Mouse (Mus musculus) kidney, embryonic 14.5 days (tissue): ENCODE results near the gene Tmem253. TPM values are rescaled to one million over a fixed set of nuclear protein-coding genes. Genes with fewer than 3 reads are reported as not detected.

Experiments
- ATAC-seq: fragments of 200-750 bp; cut with Nextera tagmentation; 2 replicates; pipeline ENCODE4 v1.8.0; 2017; ENCODE audit warnings: moderate number of reproducible peaks, mild to moderate bottlenecking, moderate TSS enrichment, moderate library complexity; ENCODE audit not compliant: low FRiP score, low TSS enrichment
- H3K27ac ChIP-seq: fragments of 300-500 bp; sonication (generic); 2 replicates; pipeline ENCODE4 v1.5.1; 2014; ENCODE audit warnings: low read depth, mild to moderate bottlenecking, low read length, moderate library complexity, mixed read lengths
- H3K27me3 ChIP-seq: fragments of 300-500 bp; sonication (generic); 2 replicates; pipeline ENCODE4 v1.6.1; 2014; ENCODE audit warnings: mild to moderate bottlenecking, low read length; ENCODE audit not compliant: control insufficient read depth, insufficient read depth
- H3K36me3 ChIP-seq: fragments of 300-500 bp; sonication (generic); 2 replicates; pipeline ENCODE4 v1.6.1; 2014; ENCODE audit warnings: low read length, mixed read lengths; ENCODE audit not compliant: control insufficient read depth, insufficient read depth
- H3K4me1 ChIP-seq: fragments of 300-500 bp; sonication (generic); 2 replicates; pipeline ENCODE4 v1.6.1; 2014; ENCODE audit warnings: low read length, mixed read lengths; ENCODE audit not compliant: control insufficient read depth, insufficient read depth
- H3K4me2 ChIP-seq: fragments of 300-500 bp; sonication (generic); replicated peaks from 2 replicates; pipeline ENCODE4 v1.6.1; 2014; ENCODE audit warnings: low read depth, mild to moderate bottlenecking, low read length
- H3K4me3 ChIP-seq: fragments of 300-500 bp; sonication (generic); 2 replicates; pipeline ENCODE4 v1.5.1; 2014; ENCODE audit warnings: mild to moderate bottlenecking, low read length
- H3K9ac ChIP-seq: fragments of 300-500 bp; sonication (generic); 2 replicates; pipeline ENCODE4 v1.6.1; 2014; ENCODE audit warnings: low read depth, mild to moderate bottlenecking, low read length, moderate library complexity
- H3K9me3 ChIP-seq: fragments of 300-500 bp; sonication (generic); 2 replicates; pipeline ENCODE4 v1.6.1; 2016; ENCODE audit warnings: low read length; ENCODE audit not compliant: control insufficient read depth
- WGBS: fragments of 180-500 bp; shearing (Covaris S2); extraction: QIAGEN DNeasy Blood & Tissue Kit; methylation state at CpG from one replicate; pipeline ENCODE4 v1.1.7; 2014; 5-methylcytosine and 5-hydroxymethylcytosine counted together
- polyA plus RNA-seq: library from polyadenylated mRNA; unstranded; fragments of >200 nt; fragmentation: Nextera tagmentation; extraction: Ambion mirVana; gene quantifications from 2 replicates; pipeline ENCODE4 v1.2.1, GENCODE M21; 2014

Tmem253 gene
- polyA plus RNA-seq, 1 experiment from 2014 or later: 0.57 TPM

GRCm38 (mm10) chr14:51987177-51987576 is 28.3 kb upstream of the Tmem253 start:
- Histone ChIP-seq H3K9ac (0 out of 2 replicates have a peak overlapping the region, but pooled peaks have one; percentile 82), H3K4me1 (peaks cover 25% of the 10 kb centered on the region), H3K27ac (no peak overlapping the region), H3K36me3 (peaks cover 48% of the 10 kb centered on the region), H3K4me2 (no peak overlapping the region), H3K27me3 (no peaks in the 10 kb centered on the region), H3K9me3 (no peaks in the 10 kb centered on the region), H3K4me3 (no peak overlapping the region)
- WGBS: 88% methylated on average over 6 of the region's 6 CpGs
- ATAC-seq: no peak

GRCm38 (mm10) chr14:51988731-51989130 is 26.7 kb upstream of the Tmem253 start:
- no peak overlapping the region for H3K4me2 ChIP-seq
- peaks cover 57% of the 10 kb centered on the region for H3K36me3 ChIP-seq
- H3K4me3 ChIP-seq: no peak overlapping the region
- ATAC-seq: no peak
- no peak overlapping the region for H3K27ac ChIP-seq
- peaks cover 25% of the 10 kb centered on the region for H3K4me1 ChIP-seq
- no peak overlapping the region for H3K9ac ChIP-seq
- H3K27me3 ChIP-seq: no peaks in the 10 kb centered on the region
- H3K9me3 ChIP-seq: no peaks in the 10 kb centered on the region
- 57% methylated on average over 12 of the region's 12 CpGs for WGBS

- Histone ChIP-seq H3K36me3 (peaks cover 64% of the 10 kb centered on the region), H3K9ac (peak overlapping the region; percentile 18; the same call in 1 of the 2 replicates), H3K27me3 (no peaks in the 10 kb centered on the region), H3K27ac (no peak overlapping the region), H3K4me1 (peaks cover 19% of the 10 kb centered on the region), H3K4me2 (no peak overlapping the region), H3K4me3 (no peak overlapping the region), H3K9me3 (no peaks in the 10 kb centered on the region)
- WGBS: 66% methylated on average over 12 of the region's 12 CpGs
- no peak for ATAC-seq
Observed at GRCm38 (mm10) chr14:51989461-51989970, 25.9 kb upstream of the Tmem253 start.

DNA sequence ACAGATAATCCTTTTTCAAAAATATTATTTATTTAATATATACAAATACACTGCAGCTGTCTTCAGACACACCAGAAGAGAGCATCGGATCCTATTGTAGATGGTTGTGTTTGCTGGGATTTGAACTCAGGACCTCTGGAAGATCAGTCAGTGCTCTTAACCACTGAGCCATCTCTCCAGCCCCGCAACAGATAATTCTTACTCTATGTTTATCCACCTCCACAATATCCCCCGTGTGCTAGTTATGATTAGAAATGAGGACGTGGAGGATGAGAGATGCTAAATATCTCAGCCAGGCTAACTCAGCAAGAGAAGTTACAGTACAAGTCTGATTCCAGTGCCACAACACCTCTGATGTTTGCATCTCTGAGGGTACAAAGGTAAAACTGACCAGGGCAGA is 21.0 kb upstream of the Tmem253 start:
- no peak for ATAC-seq
- H3K4me3 ChIP-seq: no peak overlapping the region
- WGBS: 94% methylated on average over 4 of the region's 4 CpGs
- H3K9me3 ChIP-seq: no peaks in the 10 kb centered on the region
- H3K4me1 ChIP-seq: peaks cover under 1% of the 10 kb centered on the region; the same call in 1 of the 2 replicates
- H3K36me3 ChIP-seq: peaks cover 87% of the 10 kb centered on the region
- H3K9ac ChIP-seq: no peak overlapping the region
- H3K4me2 ChIP-seq: no peak overlapping the region
- H3K27ac ChIP-seq: no peak overlapping the region
- no peaks in the 10 kb centered on the region for H3K27me3 ChIP-seq

- Histone ChIP-seq H3K9me3 (no peaks in the 10 kb centered on the region), H3K9ac (no peak overlapping the region), H3K27ac (no peak overlapping the region), H3K4me2 (no peak overlapping the region), H3K27me3 (no peaks in the 10 kb centered on the region), H3K4me1 (no peaks in the 10 kb centered on the region), H3K36me3 (peaks cover 87% of the 10 kb centered on the region), H3K4me3 (no peak overlapping the region)
- no peak for ATAC-seq
- 76% methylated on average over 12 of the region's 12 CpGs for WGBS
Observed at GRCm38 (mm10) chr14:51995219-51995871, 20.1 kb upstream of the Tmem253 start.

DNA sequence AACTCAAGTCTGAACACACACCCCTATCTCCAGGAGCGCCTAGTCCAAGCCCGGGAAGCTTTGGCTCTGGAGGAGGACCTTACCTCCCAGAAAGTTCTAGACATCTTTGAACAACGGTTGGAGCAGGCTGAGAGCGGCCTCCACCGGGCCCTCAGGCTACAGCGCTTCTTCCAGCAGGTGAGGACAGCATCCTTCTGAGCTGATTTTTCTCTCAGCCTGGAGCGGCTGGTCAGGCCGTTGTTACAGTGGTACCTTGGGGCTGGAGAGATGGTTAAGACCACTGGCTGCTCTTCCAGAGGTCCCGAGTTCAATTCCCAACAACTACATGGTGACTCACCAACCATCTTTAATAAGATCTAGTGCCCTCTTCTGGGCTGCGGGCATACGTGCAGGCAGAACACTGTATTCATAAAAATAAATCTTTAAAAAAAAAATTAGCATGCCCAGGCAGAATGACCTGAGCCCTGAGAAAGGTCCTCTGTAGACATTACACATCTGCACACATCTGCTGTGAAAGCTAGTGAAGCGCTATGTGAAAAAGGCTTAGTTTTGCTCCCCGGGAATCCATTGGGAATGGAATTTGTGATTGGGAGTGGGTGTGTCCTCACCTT is 19.1 kb upstream of the Tmem253 start:
- 91% methylated on average over 13 of the region's 13 CpGs for WGBS
- H3K9me3 ChIP-seq: no peaks in the 10 kb centered on the region
- H3K4me3 ChIP-seq: no peak overlapping the region
- no peaks in the 10 kb centered on the region for H3K27me3 ChIP-seq
- no peak overlapping the region for H3K4me2 ChIP-seq
- ATAC-seq: no peak
- no peak overlapping the region for H3K27ac ChIP-seq
- H3K9ac ChIP-seq: no peak overlapping the region
- H3K36me3 ChIP-seq: peaks cover 87% of the 10 kb centered on the region
- no peaks in the 10 kb centered on the region for H3K4me1 ChIP-seq

DNA sequence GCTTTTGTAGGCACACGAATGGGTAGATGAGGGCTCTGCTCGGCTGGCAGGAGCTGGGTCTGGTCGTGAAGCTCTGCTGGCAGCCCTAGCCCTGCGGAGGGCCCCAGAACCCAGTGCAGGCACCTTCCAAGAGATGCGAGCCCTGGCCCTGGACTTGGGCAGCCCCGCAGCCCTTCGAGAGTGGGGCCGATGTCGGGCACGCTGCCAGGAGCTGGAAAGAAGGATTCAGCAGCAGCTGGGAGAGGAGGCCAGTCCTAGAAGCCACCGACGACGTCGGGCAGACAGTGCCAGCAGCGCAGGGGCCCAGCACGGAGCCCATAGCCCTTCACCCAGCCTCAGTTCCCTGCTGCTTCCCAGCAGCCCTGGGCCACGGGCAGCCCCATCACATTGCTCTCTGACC is 18.6 kb upstream of the Tmem253 start:
- Histone ChIP-seq H3K27me3 (no peaks in the 10 kb centered on the region), H3K4me3 (no peak overlapping the region), H3K9ac (no peak overlapping the region), H3K4me2 (no peak overlapping the region), H3K36me3 (peaks cover 84% of the 10 kb centered on the region), H3K27ac (no peak overlapping the region), H3K4me1 (no peaks in the 10 kb centered on the region), H3K9me3 (no peaks in the 10 kb centered on the region)
- WGBS: 79% methylated on average over 17 of the region's 17 CpGs
- ATAC-seq: no peak; the same call in 1 of the 2 replicates

- no peak for ATAC-seq
- H3K27me3 ChIP-seq: no peaks in the 10 kb centered on the region
- H3K9ac ChIP-seq: no peak overlapping the region
- 97% methylated on average over 14 of the region's 14 CpGs for WGBS
- H3K4me3 ChIP-seq: no peak overlapping the region
- H3K4me2 ChIP-seq: no peak overlapping the region
- no peaks in the 10 kb centered on the region for H3K4me1 ChIP-seq
- H3K27ac ChIP-seq: no peak overlapping the region
- H3K9me3 ChIP-seq: no peaks in the 10 kb centered on the region
- peaks cover 84% of the 10 kb centered on the region for H3K36me3 ChIP-seq
Observed at GRCm38 (mm10) chr14:51997483-51997882, 18.0 kb upstream of the Tmem253 start.

- Histone ChIP-seq H3K9ac (no peak overlapping the region), H3K4me3 (no peak overlapping the region), H3K36me3 (peaks cover 84% of the 10 kb centered on the region), H3K4me1 (peaks cover 7% of the 10 kb centered on the region), H3K4me2 (no peak overlapping the region), H3K27ac (no peak overlapping the region), H3K27me3 (no peaks in the 10 kb centered on the region), H3K9me3 (no peaks in the 10 kb centered on the region)
- ATAC-seq: no peak
- 53% methylated on average over 16 of the region's 16 CpGs for WGBS
Observed at GRCm38 (mm10) chr14:52003981-52004495, 11.4 kb upstream of the Tmem253 start.
